Mouse (Mus musculus): ENCODE measurements around the gene Pcsk2.

The Pcsk2 gene

DNA sequence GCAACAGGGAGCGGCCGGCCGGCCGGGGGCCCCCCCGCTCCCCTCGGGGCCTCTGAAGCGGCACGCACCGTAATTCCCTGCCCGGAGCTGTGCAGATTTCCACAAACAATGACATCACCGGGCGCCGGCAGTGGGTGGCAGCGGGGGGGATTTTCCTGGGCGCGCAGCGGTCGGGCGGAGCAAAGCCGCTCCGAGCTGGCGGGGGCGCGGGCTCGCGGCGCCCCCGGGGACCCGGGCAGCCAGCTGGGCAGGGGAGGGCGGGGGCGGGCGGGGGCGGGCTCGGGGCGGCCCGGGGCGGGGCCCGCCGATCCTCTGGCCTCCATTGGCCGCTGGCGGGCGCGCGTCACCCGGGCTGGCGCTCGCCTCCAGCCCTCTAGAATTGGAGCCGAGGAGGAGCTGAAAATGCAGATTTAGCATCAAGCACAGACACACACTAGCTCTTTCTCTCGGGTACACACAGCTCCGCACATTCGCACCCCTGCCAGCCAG lies at the start of gene Pcsk2:
Gene Pcsk2 (plus strand): TSS at position 399 of the 489 bp plus-strand sequence.
- no peak for DNase-seq (ENCODE audit: low spot score)

DNA sequence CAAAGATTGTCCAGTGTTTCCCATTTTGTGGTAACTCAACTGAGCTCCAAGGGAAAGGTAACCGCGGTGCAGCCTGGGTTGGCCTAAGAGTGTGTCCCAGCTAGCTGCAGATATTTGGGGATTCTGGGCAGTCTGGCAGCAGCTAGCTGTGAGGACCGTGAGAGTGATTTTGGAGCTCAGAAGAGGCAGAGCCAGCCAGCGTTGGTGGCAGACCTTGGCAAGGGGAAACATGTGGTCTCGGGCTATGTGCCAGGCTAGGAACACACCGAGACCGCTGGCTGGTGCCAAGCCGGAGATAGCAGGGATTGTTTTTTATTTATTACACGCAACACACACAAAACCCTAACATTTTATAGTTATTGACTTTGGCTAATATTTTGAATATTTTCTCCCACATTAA lies 45.1 kb upstream of the Pcsk2 start:
- no peak for DNase-seq (ENCODE audit: low spot score)

DNA sequence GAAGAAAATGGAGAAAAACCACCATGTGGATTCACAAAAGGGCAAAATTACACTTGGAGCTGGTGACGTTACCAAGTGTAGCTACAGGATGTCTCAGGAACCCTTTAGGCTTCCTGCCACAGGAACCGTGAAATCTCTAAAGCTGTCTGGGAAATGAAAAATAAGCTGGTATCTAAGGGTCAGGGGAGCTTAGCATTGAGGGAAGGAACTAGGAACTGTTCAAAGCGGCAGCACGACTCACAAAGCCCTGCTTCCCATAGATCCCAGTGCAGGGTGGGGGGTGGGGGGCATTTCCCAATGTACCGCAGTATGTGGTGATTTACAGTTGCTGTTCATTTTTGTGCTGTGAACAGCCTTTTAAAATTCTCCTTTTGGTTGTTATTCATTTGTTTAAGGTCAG lies 44.2 kb upstream of the Pcsk2 start:
- no peak for DNase-seq (ENCODE audit: low spot score)

DNA sequence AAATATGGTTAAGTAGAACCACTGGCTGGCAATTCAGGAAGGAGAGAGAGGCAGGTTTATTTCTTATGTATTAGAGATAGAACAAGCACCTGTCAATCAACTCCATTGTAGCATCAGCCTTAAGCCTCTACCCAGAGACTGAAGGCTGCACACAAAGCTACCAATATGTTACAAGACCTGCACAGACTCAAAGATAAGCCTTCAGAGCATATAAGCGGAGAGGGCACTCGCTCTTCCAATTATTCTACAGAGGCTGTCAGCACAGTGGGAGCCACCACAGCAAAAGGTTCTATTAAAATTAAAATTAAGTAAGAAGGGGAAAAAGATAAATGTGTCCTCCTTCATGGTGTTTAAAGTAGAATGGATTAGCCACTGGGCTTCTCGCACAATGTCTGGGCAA lies 43.8 kb upstream of the Pcsk2 start:
- DNase-seq (ENCODE audit: low spot score), result no peak

DNA sequence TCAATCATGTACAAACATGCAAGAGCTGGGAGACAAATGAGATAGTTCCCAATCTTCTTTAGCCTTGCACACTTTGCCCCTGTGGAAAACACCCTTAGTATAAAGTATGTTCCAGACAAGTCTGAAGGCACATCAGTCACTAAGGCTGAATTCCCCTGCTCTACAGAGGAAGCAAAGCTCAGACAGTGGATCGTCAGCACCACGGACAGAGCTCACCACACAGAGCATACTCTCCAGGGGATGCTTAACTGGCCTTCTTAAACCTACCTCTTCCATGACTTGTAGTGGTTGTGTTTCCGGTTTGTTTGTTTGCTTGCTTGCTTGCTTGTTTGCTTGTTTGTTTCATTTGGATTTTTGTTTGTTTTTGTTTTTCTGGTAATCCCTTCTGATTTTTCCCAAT lies 9.5 kb upstream of the Pcsk2 start:
- no peak for DNase-seq (ENCODE audit: low spot score)

DNA sequence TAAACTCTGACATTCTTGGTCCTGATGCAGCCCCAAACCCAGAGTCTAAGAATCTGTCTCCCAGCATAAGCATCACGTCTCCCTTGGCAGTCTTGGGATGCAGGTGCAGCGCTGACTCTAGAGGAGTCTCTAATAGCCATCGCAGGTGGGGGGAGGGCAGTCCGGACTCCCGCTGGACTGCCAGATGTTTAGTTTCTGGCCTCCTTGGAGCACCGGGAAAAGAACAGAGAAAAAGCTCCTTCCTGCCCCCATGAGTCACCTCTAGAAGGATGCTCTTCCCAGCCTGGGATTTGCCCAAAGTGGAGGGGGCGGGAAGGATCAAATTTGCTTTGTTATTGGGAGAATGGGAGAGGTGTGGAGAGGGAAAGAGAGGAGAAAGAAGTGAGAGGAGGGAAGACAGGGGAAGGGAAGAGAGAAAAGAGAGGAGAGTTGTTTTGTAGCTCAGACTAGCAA lies 631 bp upstream of the Pcsk2 start:
- no peak for DNase-seq (ENCODE audit: low spot score)

DNA sequence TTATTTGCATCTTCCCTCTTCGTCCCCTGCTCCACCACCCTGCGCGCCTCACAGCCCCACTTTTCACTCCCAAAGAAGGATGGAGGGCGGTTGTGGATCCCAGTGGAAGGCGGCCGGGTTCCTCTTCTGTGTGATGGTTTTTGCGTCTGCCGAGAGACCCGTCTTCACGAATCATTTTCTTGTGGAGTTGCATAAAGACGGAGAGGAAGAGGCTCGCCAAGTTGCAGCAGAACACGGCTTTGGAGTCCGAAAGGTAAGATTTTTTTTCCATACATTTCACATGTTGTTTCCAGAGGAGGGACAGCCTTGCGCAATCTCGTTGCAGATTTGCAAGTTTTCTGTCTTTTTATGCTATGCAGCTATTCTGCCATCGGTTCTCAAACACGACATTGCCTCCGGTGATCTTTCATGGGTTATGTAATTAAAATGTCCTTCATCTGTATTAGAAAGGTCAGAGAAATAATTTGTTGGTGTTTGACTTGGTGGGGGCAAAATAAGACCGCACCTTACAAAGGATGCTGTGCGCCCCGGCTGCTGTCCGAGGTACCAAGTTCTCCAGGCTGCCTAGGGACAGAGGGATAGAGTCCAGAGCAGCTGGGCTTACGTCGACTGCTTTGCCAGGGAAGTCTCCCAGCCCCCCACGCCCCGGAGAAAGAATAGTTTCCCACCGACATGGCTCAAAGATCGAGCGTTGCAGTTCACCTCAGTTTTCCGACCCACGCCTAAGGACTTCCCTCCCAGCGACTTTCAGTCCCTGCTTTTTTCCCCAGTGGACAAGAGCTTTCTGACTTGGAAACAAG lies 656 bp downstream of the Pcsk2 start:
- DNase-seq (ENCODE audit: low spot score), result no peak

DNA sequence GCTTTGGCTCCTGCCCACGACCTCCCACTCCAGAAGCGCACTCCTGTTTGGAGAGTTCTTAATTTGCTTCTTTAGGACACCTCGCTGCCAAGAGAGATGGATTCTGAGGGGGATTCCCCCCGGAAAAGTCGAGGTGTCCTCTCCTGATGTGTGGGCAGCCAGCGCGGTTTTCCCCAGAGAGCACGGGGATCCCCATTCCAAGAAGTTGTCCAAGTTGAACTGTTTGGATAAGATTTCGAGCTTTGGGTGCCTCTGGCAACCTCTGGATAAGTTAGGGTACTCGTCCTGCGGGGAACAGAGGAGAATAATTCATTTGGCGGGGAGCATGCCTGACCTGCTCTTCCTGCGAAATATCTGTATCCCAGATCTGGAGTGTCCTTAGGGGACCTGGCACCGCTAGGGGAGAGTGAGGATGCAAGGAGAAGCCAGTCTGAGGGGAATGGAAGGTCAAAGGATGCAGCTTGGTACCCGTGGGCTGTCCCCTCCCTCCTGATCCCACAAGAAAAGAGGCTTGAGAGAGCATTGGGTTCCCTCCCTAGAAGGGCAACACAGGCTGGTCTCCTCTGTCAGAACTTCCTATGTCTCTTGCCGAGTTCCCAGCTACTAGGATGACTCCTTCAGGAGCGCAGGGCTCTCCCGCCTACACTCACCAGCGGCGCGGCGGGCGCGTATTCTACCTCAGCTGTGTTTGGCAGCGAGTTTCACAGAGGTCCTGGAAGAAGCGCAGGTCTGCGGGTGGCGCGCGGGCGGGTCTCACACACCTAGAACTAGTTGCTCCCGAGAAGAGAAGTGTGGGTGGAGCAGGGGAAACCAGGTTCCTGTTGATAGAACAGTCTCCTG lies 1.5 kb downstream of the Pcsk2 start:
- no peak for DNase-seq (ENCODE audit: low spot score)

DNA sequence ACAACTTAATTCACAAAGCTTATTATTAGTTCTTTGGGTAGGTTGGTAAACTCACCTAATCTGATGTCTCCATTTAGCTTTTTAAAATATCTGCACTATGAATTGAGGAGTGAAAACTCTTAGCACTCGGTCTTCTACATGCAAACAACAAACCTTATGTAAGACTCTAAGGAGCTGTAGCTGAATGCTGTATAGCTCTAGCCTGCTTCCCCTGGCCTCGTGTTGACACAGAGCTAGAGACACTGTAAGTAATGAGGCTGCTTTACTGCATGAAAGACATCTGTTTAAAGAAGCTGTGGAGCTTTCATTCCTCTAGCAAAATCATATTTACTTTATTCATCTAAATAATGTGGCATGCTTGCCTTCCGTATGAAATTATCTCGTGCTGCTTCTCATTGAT lies 14.4 kb downstream of the Pcsk2 start:
- no peak for DNase-seq (ENCODE audit: low spot score)

DNA sequence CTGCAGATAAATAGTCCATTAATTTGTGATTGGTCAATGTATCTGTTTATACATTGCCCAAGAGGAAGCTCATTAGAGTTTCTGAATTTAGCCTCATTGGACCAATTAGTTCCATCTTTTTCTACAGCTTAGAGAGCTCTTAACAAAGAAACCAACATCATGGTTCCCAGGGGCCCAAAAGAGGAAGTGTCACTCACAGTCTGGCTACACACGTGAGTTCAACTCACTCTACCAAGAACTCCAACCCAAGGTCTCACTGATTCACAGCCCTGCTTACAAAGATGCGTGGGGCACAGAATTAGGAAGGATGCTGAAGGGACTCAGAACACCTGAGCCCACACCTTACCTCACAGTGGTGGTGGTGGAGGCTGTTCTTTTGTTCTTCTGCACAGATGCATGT lies 19.1 kb downstream of the Pcsk2 start:
- DNase-seq (ENCODE audit: low spot score), result no peak

DNA sequence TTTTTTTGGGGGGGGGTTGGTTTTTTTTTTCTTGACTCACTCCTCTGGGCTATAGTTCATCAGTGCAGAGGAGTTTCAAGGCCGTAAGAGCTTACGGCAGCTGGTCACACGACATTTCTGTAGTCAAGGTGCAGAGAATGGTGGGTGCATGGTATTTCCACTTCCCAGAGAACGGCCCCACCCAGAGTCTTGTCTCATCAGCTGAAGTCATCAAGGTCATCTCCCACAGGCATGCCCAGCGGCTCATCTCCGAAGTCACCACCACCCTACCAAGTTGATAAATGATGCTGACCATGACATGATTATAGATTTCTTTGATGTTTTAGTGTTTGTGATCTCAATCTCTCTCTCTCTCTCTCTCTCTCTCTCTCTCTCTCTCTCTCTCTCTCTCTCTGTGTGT lies 20.0 kb downstream of the Pcsk2 start:
- no peak for DNase-seq (ENCODE audit: low spot score)

DNA sequence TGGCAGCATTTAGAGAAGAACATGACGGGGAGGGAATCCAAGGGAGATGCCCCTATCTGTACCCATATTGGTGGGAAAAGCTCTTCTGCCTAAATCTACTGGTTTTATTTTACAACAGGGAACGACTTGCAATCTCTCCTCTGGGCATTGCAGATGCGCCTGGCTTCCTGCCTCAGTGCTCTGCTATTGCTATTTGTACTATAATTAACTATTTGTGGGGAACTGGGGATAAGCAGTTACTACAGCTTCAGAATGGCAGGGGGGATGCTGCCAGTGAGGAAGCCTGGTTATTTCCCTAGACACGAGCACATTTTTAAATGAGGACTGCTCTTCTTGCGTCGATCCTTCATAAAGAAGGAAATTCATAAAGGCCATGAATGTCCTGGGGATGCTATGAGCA lies 39.4 kb downstream of the Pcsk2 start:
- DNase-seq (ENCODE audit: low spot score), result no peak

DNA sequence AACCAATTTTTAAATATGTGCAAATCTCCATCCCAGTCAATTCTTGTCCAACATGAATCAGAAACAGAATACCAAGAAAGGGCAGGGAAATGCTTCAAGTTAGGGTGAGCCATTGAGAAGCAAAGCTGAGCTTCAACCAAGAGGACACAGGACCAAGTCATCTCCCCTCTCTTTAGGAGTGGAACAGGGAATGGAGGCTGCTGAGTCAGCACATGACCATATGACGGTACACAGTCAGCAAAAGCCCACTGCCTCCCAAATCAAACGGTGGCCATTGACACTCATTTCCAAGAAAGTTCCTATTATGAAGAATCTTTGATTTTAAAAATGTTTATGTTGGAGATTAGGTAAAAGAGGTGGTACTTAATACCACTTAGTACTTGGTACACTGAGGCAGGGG lies 44.4 kb downstream of the Pcsk2 start:
- no peak for DNase-seq (ENCODE audit: low spot score)

DNA sequence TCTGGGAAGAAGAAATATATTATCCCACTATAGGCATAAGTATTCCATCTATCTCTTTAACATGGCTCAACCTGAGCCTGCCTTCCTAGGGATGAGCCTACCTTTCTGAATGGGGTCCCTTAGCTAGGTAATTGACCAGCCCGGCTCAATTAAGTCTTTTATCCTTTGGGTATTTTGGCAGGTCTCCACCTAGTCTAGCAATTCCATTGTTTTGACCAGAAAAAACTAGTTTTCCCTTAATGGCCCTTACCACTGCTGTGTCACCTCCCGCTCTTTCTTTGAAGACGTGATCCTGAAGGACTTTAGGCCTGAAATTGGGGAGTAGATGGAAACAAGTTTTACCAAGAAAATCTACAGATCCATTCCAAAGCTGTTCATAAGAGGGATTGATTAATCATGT lies 57.1 kb downstream of the Pcsk2 start:
- no peak for DNase-seq (ENCODE audit: low spot score)

DNA sequence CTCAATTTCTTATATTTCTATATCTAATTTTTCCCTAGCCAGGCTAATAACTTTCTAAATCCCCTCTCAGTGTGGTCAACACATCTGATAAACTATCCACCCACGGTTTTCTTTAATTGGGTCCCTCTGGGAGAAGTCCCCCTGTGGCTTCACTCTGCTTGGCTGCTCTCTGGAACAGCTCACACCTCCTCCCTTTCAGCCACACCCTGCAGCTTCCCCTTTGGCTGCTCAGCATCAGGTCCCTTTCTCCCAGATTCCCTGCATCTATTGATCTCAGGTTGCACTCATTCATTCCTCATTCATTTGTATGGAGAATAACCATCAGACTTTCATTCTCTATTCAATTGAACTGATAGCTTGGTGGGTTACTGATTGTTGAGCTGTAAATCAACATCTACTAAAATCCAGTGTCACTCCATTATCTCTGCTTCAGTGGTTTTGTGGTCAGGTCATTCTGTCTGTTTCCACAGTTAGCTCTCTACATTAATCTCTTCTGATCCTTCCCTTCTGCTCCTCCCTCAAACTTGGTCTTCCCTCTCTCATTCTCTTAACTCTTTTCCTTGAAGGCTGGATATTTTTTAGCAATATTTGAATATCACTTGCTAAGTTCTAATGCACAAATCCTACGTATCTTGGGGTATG lies 58.0 kb downstream of the Pcsk2 start:
- no peak for DNase-seq (ENCODE audit: low spot score)

DNA sequence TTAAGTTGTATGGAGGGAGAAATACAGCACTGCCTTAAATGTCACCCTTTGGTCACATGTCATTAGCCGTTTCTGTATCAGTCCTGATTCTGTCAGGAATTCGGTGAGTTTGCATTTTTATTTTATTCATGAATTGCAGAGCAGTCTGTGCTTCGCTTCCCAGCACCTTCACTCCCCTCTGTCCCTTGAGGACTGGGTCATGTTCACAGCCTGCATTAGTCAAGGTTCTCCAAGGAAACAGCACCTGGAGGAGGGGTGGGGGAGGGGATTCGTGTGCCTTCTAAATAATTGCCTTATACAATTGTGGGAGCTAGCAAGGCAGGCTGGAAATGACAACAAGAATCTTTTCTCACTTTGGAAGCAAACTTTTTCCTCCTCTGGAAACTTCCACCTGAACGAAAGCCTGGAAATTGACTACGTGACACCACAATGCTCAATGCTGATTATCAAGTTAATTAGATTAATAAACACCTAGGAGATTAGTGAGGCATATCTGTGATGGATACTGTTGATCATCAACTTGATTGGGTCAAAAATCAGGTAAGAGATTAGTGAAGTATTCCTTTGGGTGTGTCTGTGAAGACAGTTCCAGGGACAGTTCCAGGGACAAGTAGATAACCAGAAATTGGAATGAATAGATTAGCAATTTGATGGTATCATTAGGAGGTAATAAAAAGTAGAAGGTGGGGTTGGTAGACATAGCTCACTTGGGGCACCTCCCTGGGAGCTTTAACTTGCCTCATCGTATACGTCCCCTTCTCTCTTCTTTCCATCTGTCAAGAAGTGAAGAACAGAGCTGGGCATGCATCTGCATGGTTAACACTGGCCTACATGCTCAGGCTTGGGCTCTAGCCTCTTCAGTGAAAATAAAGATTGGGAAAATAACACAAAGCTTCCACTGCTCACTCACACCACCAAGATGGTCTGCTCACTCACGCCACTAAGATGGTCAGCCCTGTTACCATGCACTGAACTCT lies 64.7 kb downstream of the Pcsk2 start:
- DNase-seq (ENCODE audit: low spot score), result no peak

DNA sequence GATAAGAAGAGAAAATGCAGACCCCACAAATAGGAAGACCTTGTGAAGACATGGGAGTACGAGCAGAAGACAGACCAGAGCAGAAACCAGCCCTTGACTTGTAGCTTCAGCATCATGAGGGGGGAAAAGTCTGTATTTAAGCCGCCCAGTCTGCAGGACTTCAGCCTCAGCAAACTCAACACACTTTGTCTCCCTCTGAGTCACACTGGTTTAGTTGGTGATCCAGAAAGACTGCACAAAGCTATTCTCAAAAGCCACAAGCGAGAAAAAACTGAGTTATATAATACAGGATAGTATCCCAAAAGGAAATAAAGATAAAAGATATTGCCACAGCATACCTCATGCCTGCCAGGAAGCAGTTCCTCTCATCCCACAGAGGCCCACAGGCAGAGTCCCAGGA lies 67.5 kb downstream of the Pcsk2 start:
- no peak for DNase-seq (ENCODE audit: low spot score)

DNA sequence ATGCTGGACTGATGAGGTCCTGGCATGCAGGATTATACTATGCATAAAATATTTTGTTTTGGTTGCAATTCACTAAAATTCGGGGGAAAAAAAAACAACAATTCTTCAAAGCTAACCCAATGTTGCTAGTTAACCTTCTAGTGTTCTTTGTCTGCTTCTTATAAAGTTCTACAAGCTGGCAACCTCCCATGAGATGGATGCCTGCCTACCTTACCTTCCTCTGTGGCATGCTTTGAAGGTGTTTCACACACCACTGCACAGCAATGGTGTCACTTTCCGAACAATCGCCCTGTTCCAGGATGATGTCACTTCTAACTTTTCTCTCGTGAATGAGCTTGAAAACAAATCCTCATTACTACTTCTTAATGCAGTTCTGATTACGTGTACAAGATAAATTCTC lies 68.8 kb downstream of the Pcsk2 start:
- no peak for DNase-seq (ENCODE audit: low spot score)

DNA sequence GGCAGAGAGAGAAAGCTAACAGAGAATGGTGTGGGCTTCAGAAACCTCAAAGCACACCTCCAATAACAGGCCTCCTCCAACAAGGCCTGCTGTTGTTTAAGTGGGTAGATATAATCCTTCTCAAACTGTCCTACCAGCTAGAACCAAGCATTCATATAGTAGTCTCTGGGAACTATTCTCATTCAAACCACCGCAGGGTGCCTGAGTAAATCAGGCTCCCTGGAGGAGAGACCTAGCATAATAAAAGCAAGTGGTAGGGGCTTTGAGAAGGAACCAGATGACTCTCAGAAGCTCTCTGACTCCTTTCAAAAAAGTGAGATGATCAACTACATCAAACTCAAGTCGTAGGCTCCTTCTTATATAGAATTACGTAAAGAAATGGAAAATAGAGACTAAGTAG lies 75.0 kb downstream of the Pcsk2 start:
- DNase-seq (ENCODE audit: low spot score), result no peak

DNA sequence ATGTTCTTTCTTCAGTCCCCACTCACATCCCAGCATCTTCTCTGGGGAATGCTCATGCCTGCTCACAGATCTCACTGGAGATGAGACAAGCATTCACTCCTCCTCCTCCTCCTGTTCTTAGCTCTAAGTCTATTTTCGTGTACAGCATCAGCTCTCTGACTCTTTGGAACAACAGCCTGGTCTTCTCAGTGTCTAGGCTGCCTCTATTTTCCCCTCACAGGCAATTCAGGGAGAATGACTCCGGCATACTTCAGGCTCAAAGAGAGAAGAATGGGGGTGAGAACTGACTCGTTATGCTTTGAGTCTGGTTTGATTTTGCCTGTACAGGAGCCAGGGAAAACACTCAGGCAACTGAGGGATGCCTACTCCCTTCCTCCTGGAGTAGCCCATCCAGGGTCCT lies 78.0 kb downstream of the Pcsk2 start:
- DNase-seq (ENCODE audit: low spot score), result no peak

DNA sequence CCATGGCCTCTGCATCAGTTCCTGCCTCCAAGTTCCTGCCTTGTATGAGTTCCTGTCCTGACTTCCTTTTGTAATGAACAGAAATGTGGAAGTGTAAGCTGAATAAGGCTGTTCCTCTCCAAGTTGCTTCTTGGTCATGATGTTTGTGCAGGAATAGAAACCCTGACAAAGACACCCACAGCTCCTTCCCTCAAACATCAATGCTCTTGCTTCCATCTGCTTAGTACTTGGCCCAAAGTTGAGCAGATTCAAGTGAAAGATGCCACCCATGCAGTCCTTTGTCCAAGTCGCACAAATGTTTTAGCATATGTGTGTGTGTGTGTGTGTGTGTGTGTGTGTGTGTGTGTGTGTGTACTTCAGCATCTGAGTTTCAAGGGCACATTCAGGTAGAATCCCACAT lies 97.3 kb downstream of the Pcsk2 start:
- no peak for DNase-seq (ENCODE audit: low spot score)

DNA sequence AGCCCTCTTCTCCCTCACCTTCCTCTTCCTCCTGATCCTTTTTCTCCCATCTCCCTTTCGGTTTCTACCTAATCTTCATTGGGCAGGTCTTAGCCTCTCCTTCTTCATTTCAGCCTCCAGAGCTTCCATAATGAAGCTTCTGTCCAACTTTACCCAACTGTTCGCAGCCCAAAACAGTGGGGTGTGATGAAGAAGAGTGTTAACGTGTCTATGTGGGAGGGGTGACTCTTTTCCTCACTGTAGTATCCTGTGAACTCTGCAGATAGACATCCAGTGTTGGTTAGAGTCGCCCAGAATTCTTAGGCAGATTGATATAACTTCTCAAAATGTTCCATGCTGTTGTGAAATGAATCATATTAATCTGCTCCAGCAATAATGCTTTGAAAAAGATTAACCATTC lies 98.4 kb downstream of the Pcsk2 start:
- DNase-seq (ENCODE audit: low spot score), result no peak
